ENCODE assay signal across 8 mouse cellular contexts in genomic region chr2:121456692-121457642, GRCm38 (mm10). TPM values are rescaled to one million over a fixed set of nuclear protein-coding genes. Genes with fewer than 3 reads are reported as not detected.
DNase-seq lines count a peak whose midpoint lies in the region; ATAC-seq and TF ChIP-seq lines count a peak whose summit lies in the region.

Serinc4 (minus strand) TSS chr2:121456781.

- no peaks in the 10 kb centered on the region for H3K9me3 ChIP-seq in lung, embryonic 16.5 days (ENCODE audit: control insufficient read depth, low read length)

- TF ChIP-seq CTCF in thymus, adult 2 months (IDR thresholded peaks at IDR 0.05; ENCODE audit: borderline replicate concordance, control insufficient read depth, extremely low read depth, insufficient read depth, low read length, poor library complexity): no peak

- WGBS in lung, embryonic 16.5 days: 4% methylated on average over 41 of the region's 41 CpGs
- WGBS in thymus, adult 2 months: 5% methylated on average over 41 of the region's 41 CpGs

- H3K4me1 ChIP-seq in lung, embryonic 16.5 days (replicated peaks; ENCODE audit: control insufficient read depth, insufficient read depth, low read length): peaks cover 13% of the 10 kb centered on the region
- peaks cover 5% of the 10 kb centered on the region for H3K4me1 ChIP-seq in thymus, adult 2 months (replicated peaks; ENCODE audit: control insufficient read depth, insufficient read depth, low read length)

- TF ChIP-seq POLR2A in thymus, adult 2 months (IDR thresholded peaks at IDR 0.05; ENCODE audit: control insufficient read depth, extremely low read depth, insufficient read depth, low read length, poor library complexity): no peak; the same call in 1 of the 2 replicates

- peak within 1 kb of the TSS; percentile 85 for H3K9ac ChIP-seq in lung, embryonic 16.5 days (ENCODE audit: low read length)

- peak within 1 kb of the TSS; percentile 75 for H3K4me2 ChIP-seq in lung, embryonic 16.5 days (ENCODE audit: low read depth, low read length)

- H3K36me3 ChIP-seq in lung, embryonic 16.5 days (ENCODE audit: control insufficient read depth, insufficient read depth, low read length): peaks cover 11% of the 10 kb centered on the region
- H3K36me3 ChIP-seq in thymus, adult 2 months (ENCODE audit: control insufficient read depth, insufficient read depth, low read length): peaks cover 8% of the 10 kb centered on the region; the same call in 1 of the 2 replicates

- H3K4me3 ChIP-seq in lung, embryonic 16.5 days (ENCODE audit: low read length): peak within 1 kb of the TSS; percentile 75
- peak within 1 kb of the TSS; percentile 85 for H3K4me3 ChIP-seq in thymus, adult 2 months (ENCODE audit: control insufficient read depth, insufficient read depth, low read length)

- H3K27me3 ChIP-seq in lung, embryonic 16.5 days (ENCODE audit: control insufficient read depth, insufficient read depth, low read depth, low read length): no peaks in the 10 kb centered on the region
- no peaks in the 10 kb centered on the region for H3K27me3 ChIP-seq in thymus, adult 2 months (ENCODE audit: control insufficient read depth, insufficient read depth, low read length)

- peak; percentile 97 to 98 for ATAC-seq in hematopoietic stem cell, adult 5-6 weeks (replicated peaks in 1 of 2; ENCODE audit: insufficient read depth in 1 of 2, low FRiP score in 2 of 2, low TSS enrichment in 1 of 2, low read depth in 1 of 2, poor library complexity in 2 of 2, severe bottlenecking in 2 of 2)
- ATAC-seq in lung, embryonic 16.5 days (ENCODE audit: low read depth): peak; percentile 93

- peak; percentile 83 for DNase-seq in Muller cell, postnatal 12 days (ENCODE audit: inconsistent ontology term)
- DNase-seq in cerebellum, adult 9-10 months: peak; percentile 76
- peak; percentile 78 for DNase-seq in forelimb bud, embryonic 11.5 days (ENCODE audit: low read depth, low spot score)
- DNase-seq in layer of hippocampus, adult 9-10 months (ENCODE audit: low spot score): peak; percentile 57
- DNase-seq in ovary, adult 18-20 months (ENCODE audit: low spot score): peak; percentile 73
- DNase-seq in thymus, adult 2 months: peak; percentile 90

- H3K27ac ChIP-seq in lung, embryonic 16.5 days (ENCODE audit: low read length): peak within 1 kb of the TSS; percentile 80
- H3K27ac ChIP-seq in thymus, adult 2 months (ENCODE audit: control insufficient read depth, insufficient read depth, low read length): peak within 1 kb of the TSS; percentile 57; the same call in 1 of the 2 replicates

RNA-seq across cellular contexts. Expression of gene Serinc4, which starts in this region (rescaled TPM):
- total RNA-seq in hematopoietic stem cell, adult 5-6 weeks (2017): 0.88 and 2.0 TPM in 2 replicates
- 0.11 and 1.1 TPM in 2 replicates for polyA plus RNA-seq in lung, embryonic 16.5 days (2015; fragmentation: Nextera tagmentation; extraction: Ambion mirVana)
- 0.70 and 0.89 TPM in 2 replicates for polyA plus RNA-seq in thymus, adult 2 months (2012; rRNA removed)

Comparison
In these comparisons a context has a peak if more than half of its experiments do, and no peak if none do; other contexts are left out.
1. Peak in every context shown above with its lines: DNase-seq, ATAC-seq, H3K4me3 ChIP-seq and H3K27ac ChIP-seq.
2. Peak in DNase-seq, H3K4me3 ChIP-seq and H3K27ac ChIP-seq in thymus, adult 2 months; RNA of the gene not detected or under 1 TPM.